Mouse (Mus musculus): ENCODE measurements around the gene Syn3. TPM values are rescaled to one million over a fixed set of nuclear protein-coding genes. Genes with fewer than 3 reads are reported as not detected.
"Not testable (repeated sequence)": the region's sequence is repeated elsewhere in the genome, so short reads cannot be mapped to it uniquely, and the experiment has no call there.

Syn3 gene
- polyA plus RNA-seq, 1 experiment from 2014 or later, result 0.99 TPM

GRCm38 (mm10) chr10:86126478-86126877, 372.2 kb downstream of the Syn3 start:
- Histone ChIP-seq H3K36me3 (ENCODE audit: control insufficient read depth, insufficient read depth, low read length) (no peaks in the 10 kb centered on the region), H3K4me2 (no peak overlapping the region), H3K27me3 (ENCODE audit: control insufficient read depth, insufficient read depth, low read length) (no peaks in the 10 kb centered on the region), H3K9me3 (replicated peaks; ENCODE audit: control insufficient read depth, low read length) (no peaks in the 10 kb centered on the region), H3K4me3 (ENCODE audit: low read depth, low read length) (no peak overlapping the region), H3K27ac (ENCODE audit: low read depth, low read length) (no peak overlapping the region), H3K4me1 (ENCODE audit: control insufficient read depth, insufficient read depth, low read length) (0 out of 2 replicates have a peak, but pooled peaks cover 3% of the 10 kb centered on the region), H3K9ac (ENCODE audit: low read depth, low read length) (no peak overlapping the region)
- no peak for ATAC-seq (replicated peaks; ENCODE audit: insufficient number of reproducible peaks, low FRiP score, low TSS enrichment)
- WGBS (ENCODE audit: insufficient replicate concordance), result 56% methylated on average over 11 of the region's 11 CpGs

DNA sequence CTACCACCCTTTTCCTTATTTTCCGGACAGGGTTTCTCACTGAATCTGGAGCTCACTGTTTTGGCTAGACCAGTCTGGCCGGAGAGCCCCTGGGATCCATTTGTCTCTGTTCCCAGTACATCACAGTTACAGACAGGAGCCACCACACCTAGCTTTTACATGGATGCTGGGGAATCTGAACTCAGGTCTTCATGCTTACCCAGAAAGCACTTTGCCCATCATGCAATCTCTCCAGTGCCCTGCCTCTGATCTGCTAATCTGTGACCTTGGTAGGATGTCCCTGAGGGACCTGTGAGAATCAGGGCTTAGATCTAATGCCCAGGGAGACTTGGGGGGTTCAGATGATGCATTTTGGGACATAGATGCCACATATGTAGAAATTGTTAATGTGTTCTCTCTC, 373.3 kb downstream of the Syn3 start:
- H3K4me1 ChIP-seq (ENCODE audit: control insufficient read depth, insufficient read depth, low read length), result 0 out of 2 replicates have a peak, but pooled peaks cover 3% of the 10 kb centered on the region
- H3K36me3 ChIP-seq (ENCODE audit: control insufficient read depth, insufficient read depth, low read length), result no peaks in the 10 kb centered on the region
- H3K27ac ChIP-seq (ENCODE audit: low read depth, low read length), result no peak overlapping the region
- ATAC-seq (replicated peaks; ENCODE audit: insufficient number of reproducible peaks, low FRiP score, low TSS enrichment), result no peak
- no peak overlapping the region for H3K4me2 ChIP-seq
- H3K9me3 ChIP-seq (replicated peaks; ENCODE audit: control insufficient read depth, low read length), result no peaks in the 10 kb centered on the region
- H3K27me3 ChIP-seq (ENCODE audit: control insufficient read depth, insufficient read depth, low read length), result no peaks in the 10 kb centered on the region
- WGBS (ENCODE audit: insufficient replicate concordance), result 85% methylated on average over 2 of the region's 2 CpGs
- no peak overlapping the region for H3K4me3 ChIP-seq (ENCODE audit: low read depth, low read length)
- no peak overlapping the region for H3K9ac ChIP-seq (ENCODE audit: low read depth, low read length)

GRCm38 (mm10) chr10:86124115-86124514, 374.6 kb downstream of the Syn3 start:
- 55% methylated on average over 4 of the region's 4 CpGs for WGBS (ENCODE audit: insufficient replicate concordance)
- no peak overlapping the region for H3K4me3 ChIP-seq (ENCODE audit: low read depth, low read length)
- no peaks in the 10 kb centered on the region for H3K9me3 ChIP-seq (replicated peaks; ENCODE audit: control insufficient read depth, low read length)
- no peak overlapping the region for H3K27ac ChIP-seq (ENCODE audit: low read depth, low read length)
- no peaks in the 10 kb centered on the region for H3K36me3 ChIP-seq (ENCODE audit: control insufficient read depth, insufficient read depth, low read length)
- no peak overlapping the region for H3K4me2 ChIP-seq
- H3K4me1 ChIP-seq (ENCODE audit: control insufficient read depth, insufficient read depth, low read length), result 0 out of 2 replicates have a peak, but pooled peaks cover 3% of the 10 kb centered on the region
- H3K9ac ChIP-seq (ENCODE audit: low read depth, low read length), result no peak overlapping the region
- no peak for ATAC-seq (replicated peaks; ENCODE audit: insufficient number of reproducible peaks, low FRiP score, low TSS enrichment)
- no peaks in the 10 kb centered on the region for H3K27me3 ChIP-seq (ENCODE audit: control insufficient read depth, insufficient read depth, low read length)

- no peak for ATAC-seq (replicated peaks; ENCODE audit: insufficient number of reproducible peaks, low FRiP score, low TSS enrichment)
- Histone ChIP-seq H3K4me3 (ENCODE audit: low read depth, low read length) (no peak overlapping the region), H3K27ac (ENCODE audit: low read depth, low read length) (no peak overlapping the region), H3K36me3 (ENCODE audit: control insufficient read depth, insufficient read depth, low read length) (no peaks in the 10 kb centered on the region), H3K4me2 (no peak overlapping the region), H3K9me3 (replicated peaks; ENCODE audit: control insufficient read depth, low read length) (no peaks in the 10 kb centered on the region), H3K27me3 (ENCODE audit: control insufficient read depth, insufficient read depth, low read length) (no peaks in the 10 kb centered on the region), H3K4me1 (ENCODE audit: control insufficient read depth, insufficient read depth, low read length) (0 out of 2 replicates have a peak, but pooled peaks cover 3% of the 10 kb centered on the region), H3K9ac (ENCODE audit: low read depth, low read length) (no peak overlapping the region)
- 73% methylated on average over 2 of the region's 2 CpGs for WGBS (ENCODE audit: insufficient replicate concordance)
Observed at GRCm38 (mm10) chr10:86123224-86123623, 375.5 kb downstream of the Syn3 start.

- WGBS (ENCODE audit: insufficient replicate concordance), result 88% methylated on average over 10 of the region's 10 CpGs
Observed at GRCm38 (mm10) chr10:86122456-86122855, 376.2 kb downstream of the Syn3 start.

DNA sequence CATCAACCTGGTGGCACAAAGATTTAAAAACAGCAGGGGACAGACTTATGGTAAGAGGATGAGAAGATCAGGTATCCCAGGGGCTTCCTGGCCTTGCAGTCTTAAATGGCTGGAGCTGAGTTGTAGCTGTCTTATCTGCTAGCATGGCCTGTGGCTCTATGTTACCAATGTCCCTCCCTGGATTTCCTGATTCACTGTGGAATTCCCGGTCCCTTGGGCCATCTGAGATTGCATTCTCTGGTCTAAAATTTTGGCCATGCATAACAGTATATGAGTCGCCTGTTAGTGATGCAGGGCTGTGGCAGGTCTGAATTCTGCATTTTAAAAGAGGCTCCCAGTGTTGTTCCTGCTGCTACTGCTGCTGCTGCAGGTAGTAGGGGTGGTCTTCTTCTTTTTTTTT, 382.4 kb downstream of the Syn3 start:
- 51% methylated on average over 2 of the region's 2 CpGs for WGBS (ENCODE audit: insufficient replicate concordance)
- no peak overlapping the region for H3K4me3 ChIP-seq (ENCODE audit: low read depth, low read length)
- H3K27ac ChIP-seq (ENCODE audit: low read depth, low read length), result no peak overlapping the region
- no peak overlapping the region for H3K4me2 ChIP-seq
- H3K9me3 ChIP-seq (replicated peaks; ENCODE audit: control insufficient read depth, low read length), result no peaks in the 10 kb centered on the region
- no peak for ATAC-seq (replicated peaks; ENCODE audit: insufficient number of reproducible peaks, low FRiP score, low TSS enrichment)
- H3K36me3 ChIP-seq (ENCODE audit: control insufficient read depth, insufficient read depth, low read length), result no peaks in the 10 kb centered on the region
- no peaks in the 10 kb centered on the region for H3K4me1 ChIP-seq (ENCODE audit: control insufficient read depth, insufficient read depth, low read length)
- no peak overlapping the region for H3K9ac ChIP-seq (ENCODE audit: low read depth, low read length)
- H3K27me3 ChIP-seq (ENCODE audit: control insufficient read depth, insufficient read depth, low read length), result no peaks in the 10 kb centered on the region

More at GRCm38 (mm10) chr10:86122456-86122855, 376.2 kb downstream of the Syn3 start:
- H3K4me1 ChIP-seq (ENCODE audit: control insufficient read depth, insufficient read depth, low read length); ATAC-seq (replicated peaks; ENCODE audit: insufficient number of reproducible peaks, low FRiP score, low TSS enrichment); H3K27ac ChIP-seq (ENCODE audit: low read depth, low read length); H3K27me3 ChIP-seq (ENCODE audit: control insufficient read depth, insufficient read depth, low read length); H3K4me3 ChIP-seq (ENCODE audit: low read depth, low read length); H3K9ac ChIP-seq (ENCODE audit: low read depth, low read length); H3K36me3 ChIP-seq (ENCODE audit: control insufficient read depth, insufficient read depth, low read length); H3K4me2 ChIP-seq; H3K9me3 ChIP-seq (replicated peaks; ENCODE audit: control insufficient read depth, low read length): not testable (repeated sequence)

DNA sequence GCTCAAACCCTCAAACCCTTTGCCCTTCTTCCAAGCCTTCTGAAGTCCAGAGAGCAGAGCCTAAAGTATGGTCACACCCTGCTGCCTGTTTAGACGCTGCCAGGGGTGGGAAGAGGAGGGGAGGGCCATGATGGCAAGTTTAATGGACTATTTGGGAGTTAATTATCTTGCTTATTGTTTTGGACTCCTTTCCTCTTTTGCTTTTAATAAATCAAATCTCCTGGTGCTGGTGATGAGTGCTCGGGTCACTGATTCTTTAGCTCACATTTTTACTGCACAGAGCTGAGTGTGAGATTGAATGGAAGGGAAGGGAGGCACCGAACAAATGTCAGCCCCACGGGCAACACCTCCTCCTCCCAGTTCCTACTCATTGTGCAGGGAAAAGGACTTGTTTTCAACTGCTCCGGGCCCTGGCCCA, 384.3 kb downstream of the Syn3 start:
- H3K27me3 ChIP-seq (ENCODE audit: control insufficient read depth, insufficient read depth, low read length), result no peaks in the 10 kb centered on the region
- no peak for ATAC-seq (replicated peaks; ENCODE audit: insufficient number of reproducible peaks, low FRiP score, low TSS enrichment)

DNA sequence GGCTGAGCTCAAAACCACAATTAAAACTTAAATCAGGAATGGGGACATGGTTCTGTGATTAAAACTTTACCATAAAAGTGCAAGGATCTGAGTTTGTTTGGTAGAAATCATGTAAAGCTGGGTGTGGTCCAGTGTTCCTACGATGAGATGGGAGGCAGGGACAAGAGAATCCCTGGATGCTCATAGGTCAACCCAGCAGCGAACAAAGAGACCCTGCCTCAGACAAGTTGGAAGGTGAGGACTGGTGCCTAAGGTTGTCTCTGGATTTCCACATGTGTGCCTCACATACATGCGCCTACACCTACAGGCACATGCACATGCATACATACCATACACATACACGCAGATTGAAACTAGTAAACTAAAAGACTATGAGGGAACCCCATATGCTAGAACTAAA, 389.9 kb downstream of the Syn3 start:
- WGBS (ENCODE audit: insufficient replicate concordance), result 88% methylated on average over 4 of the region's 4 CpGs
- Histone ChIP-seq H3K4me1 (ENCODE audit: control insufficient read depth, insufficient read depth, low read length) (no peaks in the 10 kb centered on the region), H3K9me3 (replicated peaks; ENCODE audit: control insufficient read depth, low read length) (no peaks in the 10 kb centered on the region), H3K9ac (ENCODE audit: low read depth, low read length) (no peak overlapping the region), H3K27me3 (ENCODE audit: control insufficient read depth, insufficient read depth, low read length) (no peaks in the 10 kb centered on the region), H3K27ac (ENCODE audit: low read depth, low read length) (no peak overlapping the region), H3K4me2 (no peak overlapping the region), H3K4me3 (ENCODE audit: low read depth, low read length) (no peak overlapping the region), H3K36me3 (ENCODE audit: control insufficient read depth, insufficient read depth, low read length) (no peaks in the 10 kb centered on the region)
- no peak for ATAC-seq (replicated peaks; ENCODE audit: insufficient number of reproducible peaks, low FRiP score, low TSS enrichment)

More for the DNA sequence above, 384.3 kb downstream of the Syn3 start:
- WGBS (ENCODE audit: insufficient replicate concordance), result 65% methylated on average over 5 of the region's 5 CpGs
- Histone ChIP-seq H3K9me3 (replicated peaks; ENCODE audit: control insufficient read depth, low read length) (no peaks in the 10 kb centered on the region), H3K36me3 (ENCODE audit: control insufficient read depth, insufficient read depth, low read length) (no peaks in the 10 kb centered on the region), H3K4me2 (no peak overlapping the region), H3K9ac (ENCODE audit: low read depth, low read length) (no peak overlapping the region), H3K27ac (ENCODE audit: low read depth, low read length) (no peak overlapping the region), H3K4me1 (ENCODE audit: control insufficient read depth, insufficient read depth, low read length) (no peaks in the 10 kb centered on the region), H3K4me3 (ENCODE audit: low read depth, low read length) (no peak overlapping the region)

DNA sequence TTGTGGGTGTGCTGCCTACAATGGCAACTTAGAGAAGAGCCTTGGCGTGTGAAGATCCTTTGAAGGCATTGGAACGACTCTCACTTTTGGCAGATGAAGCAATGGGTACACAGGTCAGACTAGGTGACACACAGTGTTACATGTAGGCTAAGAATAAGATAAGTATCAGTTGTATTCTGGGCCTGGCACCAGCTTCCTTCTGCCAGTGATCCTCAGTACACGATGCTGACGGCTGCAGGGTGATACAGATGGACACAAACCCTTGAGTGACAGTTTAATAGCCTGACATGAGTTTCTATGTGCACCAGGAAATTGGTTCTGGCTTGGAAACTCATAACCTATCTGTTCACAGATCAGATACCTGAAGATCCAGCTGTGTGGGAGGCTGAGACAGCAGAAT, 391.0 kb downstream of the Syn3 start:
- no peaks in the 10 kb centered on the region for H3K27me3 ChIP-seq (ENCODE audit: control insufficient read depth, insufficient read depth, low read length)
- whole genome bisulfite sequencing (ENCODE audit: insufficient replicate concordance), result 72% methylated on average over 4 of the region's 4 CpGs

More for the DNA sequence above, 391.0 kb downstream of the Syn3 start:
- Histone ChIP-seq H3K4me1 (ENCODE audit: control insufficient read depth, insufficient read depth, low read length) (peaks cover 2% of the 10 kb centered on the region; the same call in 1 of the 2 replicates), H3K4me3 (ENCODE audit: low read depth, low read length) (no peak overlapping the region), H3K4me2 (no peak overlapping the region), H3K36me3 (ENCODE audit: control insufficient read depth, insufficient read depth, low read length) (no peaks in the 10 kb centered on the region), H3K9me3 (replicated peaks; ENCODE audit: control insufficient read depth, low read length) (no peaks in the 10 kb centered on the region), H3K9ac (ENCODE audit: low read depth, low read length) (no peak overlapping the region), H3K27ac (ENCODE audit: low read depth, low read length) (no peak overlapping the region)
- ATAC-seq (replicated peaks; ENCODE audit: insufficient number of reproducible peaks, low FRiP score, low TSS enrichment), result no peak

Measured in heart, embryonic 11.5 days (tissue).